Mouse (Mus musculus): ENCODE results near the gene Slc25a11. TPM values are rescaled to one million over a fixed set of nuclear protein-coding genes. Genes with fewer than 3 reads are reported as not detected.

The Slc25a11 gene
- total RNA-seq (2021): 100 to 1,000 TPM; 120 to 125 TPM
- long read RNA-seq, experiment 1, transcript Slc25a11-201 (8 exons, 1,711 nt): major isoform, 190 of 211 reads
- long read RNA-seq, experiment 1, partial matches to known transcripts: 12 of 211 reads
- long read RNA-seq, experiment 1, other reads (novel, unspliced or antisense): 9 of 211 reads
- long read RNA-seq, experiment 2, transcript Slc25a11-201 (8 exons, 1,711 nt): major isoform, 125 of 143 reads
- long read RNA-seq, experiment 2, partial matches to known transcripts: 3 of 143 reads
- long read RNA-seq, experiment 2, other reads (novel, unspliced or antisense): 15 of 143 reads

DNA sequence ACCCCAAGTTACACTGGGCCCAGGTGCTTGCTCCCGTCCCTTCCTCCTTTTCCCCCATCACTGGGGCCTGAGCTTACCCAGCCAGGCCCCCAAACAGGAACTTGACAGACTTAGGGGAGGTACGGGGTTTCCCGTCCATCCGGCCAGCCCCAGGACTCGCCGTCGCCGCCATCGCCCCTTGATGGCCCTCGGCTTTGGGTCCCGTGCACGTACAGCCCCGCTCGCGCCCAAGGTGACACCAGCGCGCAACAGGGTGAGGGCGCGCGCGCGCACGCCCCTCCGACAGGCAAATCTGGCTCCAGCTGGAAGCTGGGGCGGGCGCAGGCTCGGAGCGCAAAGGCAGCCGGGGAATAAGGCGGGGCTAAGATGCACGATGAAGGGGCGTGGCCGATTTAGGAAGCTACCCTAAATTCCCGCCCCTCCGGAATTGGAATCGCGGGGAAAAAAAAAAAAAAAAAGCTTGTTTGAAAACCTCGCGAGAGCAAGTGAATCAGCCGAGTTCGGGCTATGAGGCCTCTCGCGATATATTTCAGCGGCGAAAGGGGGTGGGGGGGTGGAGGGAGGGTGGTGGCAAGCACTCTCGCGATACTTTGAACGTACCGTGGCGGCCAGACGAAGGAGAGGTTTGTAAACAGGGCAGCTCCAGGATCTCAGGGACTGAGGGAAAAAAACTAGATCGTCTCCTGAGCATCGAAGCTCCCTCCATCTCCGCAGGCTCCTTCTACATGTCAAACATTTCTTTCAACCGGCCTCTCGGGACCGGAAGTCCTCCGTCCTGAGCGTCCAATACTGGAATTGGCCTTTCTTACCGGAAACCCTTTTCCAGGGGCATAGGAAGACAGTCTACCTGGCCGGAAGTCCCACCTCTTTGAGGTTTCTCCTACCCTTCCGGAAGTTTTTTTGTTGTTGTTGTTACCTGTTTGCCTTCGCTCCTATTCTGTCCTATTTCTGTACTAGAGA is at the start of gene Slc25a11, which contains the start of gene Rnf167:
Slc25a11 (minus strand) TSS at position 789 of the 960 bp plus-strand sequence.
Rnf167 (plus strand) TSS at position 545 of the 960 bp plus-strand sequence.
- DNase-seq (ENCODE audit: low spot score in 2 of 2): peak; percentile 97 to 99
- intact Hi-C loops (cut with DNase I): loop anchor here (10.0 kb wide), 1 partner anchor 212 kb away; the partner anchor contains the start of gene Arrb2

DNA sequence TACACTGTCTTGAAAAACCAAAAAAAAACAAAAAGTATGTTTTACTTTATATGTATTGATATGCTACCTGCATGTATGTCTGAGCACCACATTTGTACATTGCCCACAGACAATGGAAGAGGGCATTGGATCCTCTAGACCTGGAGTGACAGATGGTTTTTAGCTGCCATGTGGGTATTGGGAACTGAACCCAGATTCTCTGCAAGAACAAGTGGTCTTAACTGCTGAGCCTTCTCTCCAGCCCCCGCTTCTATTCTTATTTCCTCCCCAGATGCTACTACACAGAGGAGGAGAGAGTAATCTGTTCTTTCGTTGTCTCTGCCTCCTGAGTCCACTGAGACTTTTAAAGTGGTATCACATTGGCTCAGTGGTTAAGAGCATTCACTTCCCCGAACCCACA is 46.2 kb upstream of the Slc25a11 start:
- no peak for DNase-seq (ENCODE audit: low spot score in 2 of 2)

DNA sequence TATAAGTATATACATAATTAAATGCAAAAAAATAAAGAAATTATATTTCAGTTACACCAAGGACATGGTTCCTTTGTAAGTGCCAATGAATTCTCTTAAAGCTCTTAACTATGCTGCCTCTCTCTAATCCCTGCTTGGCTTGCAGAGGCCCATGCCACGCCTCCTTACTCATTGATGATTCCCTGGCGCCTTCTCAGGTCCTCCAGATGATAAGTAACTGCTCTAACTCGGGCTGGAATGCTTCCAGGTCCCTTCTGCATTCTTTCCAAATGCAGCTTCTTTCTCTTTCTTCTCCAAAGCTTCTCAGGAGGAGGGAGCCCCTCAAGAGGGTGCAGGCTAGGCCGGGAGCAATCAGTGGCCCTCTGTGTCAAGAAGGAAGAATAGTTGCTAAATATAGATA is 42.3 kb upstream of the Slc25a11 start:
- DNase-seq (ENCODE audit: low spot score in 2 of 2): no peak
- intact Hi-C loops (cut with DNase I): loop anchor here (5.0 kb wide), 1 partner anchor 43 kb away; no protein-coding TSS in a partner anchor

More for the DNA sequence above, 46.2 kb upstream of the Slc25a11 start:
- intact Hi-C loops (cut with DNase I): no loop called here

DNA sequence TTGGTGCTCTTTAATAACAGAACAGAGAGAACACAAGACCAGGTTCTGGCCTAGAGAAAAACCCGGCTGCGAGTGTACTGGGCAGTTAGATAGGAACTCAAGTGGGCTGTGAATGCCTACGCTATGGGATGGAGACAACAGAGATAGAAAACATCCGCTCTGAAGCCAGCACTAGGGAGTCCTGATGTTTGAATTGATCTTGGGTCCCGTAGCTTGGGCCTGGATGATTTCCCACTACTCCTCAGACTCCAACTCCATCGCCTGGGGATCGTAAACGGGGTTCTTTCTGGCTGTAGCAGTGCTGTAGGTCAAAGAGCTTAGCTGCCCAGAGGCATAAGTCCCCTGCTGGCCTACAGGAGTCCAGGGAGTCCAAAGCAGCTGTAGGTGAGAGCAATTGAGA is 41.1 kb upstream of the Slc25a11 start:
- DNase-seq (ENCODE audit: low spot score in 2 of 2): no peak
- intact Hi-C loops (cut with DNase I): loop anchor here (5.0 kb wide), 1 partner anchor 44 kb away; no protein-coding TSS in a partner anchor

DNA sequence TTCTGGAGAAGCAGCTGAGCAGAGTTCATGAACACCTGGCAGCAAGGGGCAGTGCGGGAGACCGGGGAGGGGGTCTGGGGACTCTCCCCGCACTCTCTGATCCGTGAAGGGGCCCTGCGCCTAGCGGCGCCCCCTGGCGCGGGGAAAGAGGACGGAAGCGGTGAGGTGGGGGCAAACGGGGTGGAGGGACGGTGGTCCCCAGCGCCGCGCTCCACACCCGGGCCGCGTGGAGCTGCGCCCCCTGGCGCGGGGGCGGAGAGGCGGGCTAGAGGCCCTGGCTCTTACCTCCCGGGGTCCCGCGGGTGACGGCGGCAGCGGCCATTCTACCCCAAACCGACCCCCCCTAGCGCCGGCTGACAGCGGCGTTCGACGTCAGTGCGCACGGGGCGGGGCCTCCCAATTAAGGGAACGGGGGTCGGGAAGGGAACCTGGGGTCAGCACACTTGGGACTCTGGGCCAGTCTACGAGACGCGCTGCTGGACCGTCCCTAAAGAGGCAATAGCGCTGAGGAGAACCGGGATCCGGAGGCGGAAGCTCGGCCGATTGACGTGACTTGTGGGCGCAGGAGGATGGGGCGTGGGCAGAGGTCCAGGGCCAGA is 40.4 kb upstream of the Slc25a11 start, which contains the start of gene Camta2:
Camta2 (minus strand) TSS at position 505 of the 599 bp plus-strand sequence.
- intact Hi-C loops (cut with DNase I): loop anchor here (5.0 kb wide), 1 partner anchor 45 kb away; no protein-coding TSS in a partner anchor
- peak; percentile 76 to 84 for DNase-seq (ENCODE audit: low spot score in 2 of 2)

DNA sequence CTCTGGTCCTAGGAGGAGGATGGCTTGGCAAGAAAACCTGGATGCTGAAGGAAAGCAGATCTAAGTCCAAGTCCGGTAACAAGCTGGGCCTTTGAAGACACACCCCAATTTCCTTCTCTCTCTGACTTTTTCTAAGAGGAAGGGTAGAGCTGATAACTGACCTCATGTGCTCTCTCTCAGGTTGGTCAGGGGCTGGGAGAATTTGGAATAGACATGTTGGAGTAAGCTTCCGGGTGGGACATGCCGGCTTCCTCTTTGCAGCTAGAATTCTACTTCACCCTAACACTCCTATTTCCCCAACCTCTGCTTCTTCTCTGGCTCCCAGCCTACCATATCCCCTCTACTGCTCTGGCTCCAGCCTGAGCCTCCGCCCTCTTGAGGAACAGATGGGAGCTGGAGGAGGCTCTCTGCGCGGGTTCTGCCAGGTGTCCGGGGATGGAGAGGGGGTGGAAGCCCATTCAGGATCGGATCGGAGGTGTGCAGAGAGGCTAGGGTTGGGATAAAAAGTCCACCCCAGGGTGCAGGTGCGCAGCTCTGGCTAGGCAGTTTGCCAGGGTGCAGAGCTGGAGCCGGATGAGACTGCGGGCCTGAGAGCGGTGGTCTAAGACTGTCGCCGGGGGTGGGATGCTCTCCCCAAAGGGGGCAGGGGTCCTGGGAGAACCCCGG is 39.8 kb upstream of the Slc25a11 start:
- intact Hi-C loops (cut with DNase I): loop anchor here (5.0 kb wide), 1 partner anchor 45 kb away; no protein-coding TSS in a partner anchor
- peak; percentile 61 to 65 for DNase-seq (ENCODE audit: low spot score in 2 of 2)

DNA sequence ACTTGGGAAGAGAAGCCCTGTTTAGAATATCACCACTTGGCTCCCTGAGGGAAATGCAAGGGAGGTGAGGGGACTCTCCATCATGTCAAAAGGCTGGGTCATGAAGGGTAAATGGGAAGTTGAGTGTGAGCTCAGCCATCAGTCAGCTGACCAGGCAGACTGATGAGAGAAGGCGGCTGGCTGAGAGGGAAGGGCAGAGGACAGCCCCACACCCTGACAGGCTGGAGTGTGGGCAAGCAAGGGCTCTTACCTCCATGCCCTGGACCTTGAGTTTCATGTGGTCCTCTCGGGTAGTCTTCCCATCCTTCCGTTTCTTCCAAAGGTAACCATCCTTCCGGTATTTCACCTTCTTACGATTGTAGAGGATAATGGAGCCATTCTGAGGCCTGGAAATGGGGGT is 36.4 kb upstream of the Slc25a11 start:
- intact Hi-C loops (cut with DNase I): loop anchor here (5.0 kb wide), 1 partner anchor 74 kb away; no protein-coding TSS in a partner anchor
- DNase-seq (ENCODE audit: low spot score in 2 of 2): no peak

DNA sequence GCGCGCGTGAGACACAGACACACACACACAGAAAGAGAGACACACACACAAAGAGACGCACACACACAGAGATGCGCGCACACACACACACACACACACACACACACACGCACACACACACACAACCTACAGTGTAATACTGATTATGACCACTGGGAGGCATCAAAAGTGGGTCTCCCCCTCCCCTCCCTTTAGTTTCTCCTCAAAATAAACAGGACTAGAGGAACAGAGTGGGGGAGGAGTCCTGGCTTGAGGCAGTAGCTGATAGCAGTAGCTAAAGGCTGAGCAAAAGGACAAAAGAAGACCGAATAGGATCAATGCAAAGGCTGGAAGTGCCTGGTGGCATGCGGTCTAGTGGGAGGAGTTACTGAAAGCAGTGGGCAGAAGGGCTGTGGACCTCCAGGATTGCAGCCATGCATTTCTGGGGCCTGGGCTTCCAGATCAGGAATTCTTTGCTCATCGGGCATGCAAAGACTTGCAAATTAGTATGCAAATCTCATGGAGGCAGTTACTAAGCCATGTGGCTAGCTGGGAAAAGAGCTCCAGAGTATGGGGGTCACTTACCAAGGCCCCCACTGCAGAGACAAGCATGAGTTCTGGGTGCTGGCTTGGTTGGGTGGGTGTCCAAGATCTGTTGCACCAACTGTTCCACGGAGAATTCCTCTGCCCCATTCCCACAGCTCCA is 34.8 kb upstream of the Slc25a11 start:
- intact Hi-C loops (cut with DNase I): loop anchor here (5.0 kb wide), 1 partner anchor 75 kb away; no protein-coding TSS in a partner anchor
- DNase-seq (ENCODE audit: low spot score in 2 of 2): peak; percentile 64 to 93

DNA sequence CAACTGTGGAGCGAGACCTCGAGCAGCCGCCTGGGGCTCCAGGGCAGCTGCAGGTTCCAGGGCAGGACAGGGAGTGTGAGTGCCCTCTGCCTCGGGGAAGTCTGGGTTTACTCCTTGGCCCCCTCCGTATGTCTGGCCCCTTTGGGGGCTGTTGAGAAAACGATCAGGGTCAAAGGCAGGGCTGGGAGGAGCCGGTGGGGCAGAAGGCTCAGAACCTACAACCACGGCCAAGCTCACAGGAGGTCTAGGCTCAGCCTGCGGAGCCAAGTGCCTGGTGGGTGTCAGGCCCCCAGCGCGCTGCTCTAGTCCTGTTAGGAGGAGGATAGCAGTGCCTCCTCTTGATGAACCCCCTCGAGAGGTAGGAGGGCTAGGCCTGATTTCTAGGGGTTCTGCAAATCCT is 33.9 kb upstream of the Slc25a11 start:
- intact Hi-C loops (cut with DNase I): loop anchor here (5.0 kb wide), 1 partner anchor 76 kb away; no protein-coding TSS in a partner anchor
- DNase-seq (ENCODE audit: low spot score in 2 of 2): no peak

DNA sequence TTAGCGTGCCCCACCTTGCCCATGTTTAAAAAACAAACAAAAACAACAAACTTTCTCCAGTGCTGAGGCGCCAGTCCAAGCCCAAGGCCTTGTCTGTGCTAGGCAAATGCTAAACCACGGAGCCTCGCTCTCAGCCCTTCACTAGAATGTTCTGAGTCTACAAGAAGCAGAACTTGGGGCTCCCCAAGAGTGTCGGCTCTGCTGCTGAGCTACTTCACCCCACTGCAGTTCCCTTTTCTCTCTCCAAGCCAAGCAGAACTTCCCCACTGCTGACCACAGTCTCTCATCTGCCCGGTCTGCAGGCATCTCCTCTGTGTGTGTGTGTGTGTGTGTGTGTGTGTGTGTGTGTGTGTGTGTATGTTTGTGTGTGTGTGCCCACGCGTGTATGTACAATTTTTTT is 32.6 kb upstream of the Slc25a11 start:
- DNase-seq (ENCODE audit: low spot score in 2 of 2): peak; percentile 31 to 44
- intact Hi-C loops (cut with DNase I): loop anchor here (5.0 kb wide), 1 partner anchor 77 kb away; no protein-coding TSS in a partner anchor

DNA sequence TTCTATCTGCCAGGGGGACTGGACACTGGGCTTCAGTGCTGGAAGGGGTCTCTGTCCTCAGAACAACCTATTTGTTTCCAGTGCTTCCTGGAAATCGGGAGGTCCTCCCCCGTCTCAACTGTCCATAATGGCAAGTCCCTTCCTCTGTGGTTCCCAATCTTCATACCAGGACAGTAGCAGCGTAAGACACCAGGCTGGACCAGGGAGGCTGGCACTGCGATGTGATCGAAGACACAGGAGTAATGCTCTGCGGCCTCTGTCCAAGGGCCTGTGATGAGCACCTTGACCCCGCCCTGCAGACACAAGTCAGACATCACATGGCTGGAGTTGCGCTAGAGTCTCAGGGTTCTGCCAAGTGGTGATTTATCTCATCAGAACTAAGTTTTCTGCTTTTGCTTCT is 32.1 kb upstream of the Slc25a11 start:
- DNase-seq (ENCODE audit: low spot score in 2 of 2): no peak
- intact Hi-C loops (cut with DNase I): no loop called here

DNA sequence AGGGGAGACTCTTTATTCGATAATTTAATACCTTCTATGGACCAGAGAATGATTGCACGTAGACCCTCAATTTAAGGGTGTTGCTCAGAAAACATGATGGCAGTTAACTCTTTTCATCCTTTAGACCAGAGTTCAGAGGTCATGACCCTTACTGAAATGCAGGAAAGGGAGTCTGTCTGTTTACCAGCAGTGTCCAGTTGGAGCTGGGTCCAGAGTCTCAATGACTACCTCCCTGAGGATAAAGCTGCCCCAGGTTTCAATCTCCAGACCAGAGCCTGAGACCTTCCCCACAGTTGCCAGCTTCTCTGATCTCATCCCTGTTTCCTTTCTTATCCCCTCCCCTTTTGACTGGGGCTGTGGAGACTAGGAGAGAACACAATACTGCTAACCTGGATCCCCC is 31.3 kb upstream of the Slc25a11 start:
- intact Hi-C loops (cut with DNase I): no loop called here
- no peak for DNase-seq (ENCODE audit: low spot score in 2 of 2)

DNA sequence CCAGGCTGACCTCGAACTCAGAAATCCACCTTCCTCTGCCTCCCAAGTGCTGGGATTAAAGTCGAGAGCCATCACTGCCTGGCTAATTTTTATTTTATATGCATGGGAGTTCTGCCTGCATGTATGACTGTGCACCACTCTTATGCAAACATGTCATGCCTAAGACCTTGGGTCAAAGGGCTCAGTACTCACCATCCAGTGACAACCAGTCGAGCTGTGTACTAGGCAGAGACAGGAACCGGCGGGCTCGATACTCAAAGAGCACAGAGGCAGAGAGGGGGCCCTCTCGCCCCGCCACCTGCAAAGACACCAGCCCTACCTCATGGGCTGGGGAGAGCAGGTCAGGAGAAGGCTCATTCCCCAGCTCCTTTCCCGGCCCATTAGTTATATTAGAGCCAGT is 30.8 kb upstream of the Slc25a11 start:
- no peak for DNase-seq (ENCODE audit: low spot score in 2 of 2)

DNA sequence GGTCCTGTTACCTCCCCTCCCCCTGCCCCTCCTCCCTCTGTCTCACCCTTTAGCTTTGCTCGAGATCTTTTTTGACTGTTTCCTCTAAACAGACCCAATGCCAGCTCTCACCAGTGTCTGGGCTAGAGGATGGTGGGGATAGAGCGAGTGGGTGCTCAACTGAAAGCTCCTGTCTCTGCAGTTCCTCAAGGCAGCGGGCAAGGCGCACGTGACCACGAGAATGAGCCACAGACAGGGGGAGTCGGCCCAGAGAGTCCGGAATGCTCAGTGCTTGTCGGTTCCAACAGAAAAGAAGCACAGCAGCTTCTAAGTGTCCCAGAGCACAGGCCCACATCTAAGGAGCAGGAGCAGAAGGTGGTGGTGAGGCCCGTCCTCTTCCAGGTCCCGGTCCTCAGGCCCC is 27.2 kb upstream of the Slc25a11 start:
- peak in 1 of 2 experiments; percentile 35 for DNase-seq (ENCODE audit: low spot score in 2 of 2)
- intact Hi-C loops (cut with DNase I): no loop called here

More for the DNA sequence above, 30.8 kb upstream of the Slc25a11 start:
- intact Hi-C loops (cut with DNase I): no loop called here

DNA sequence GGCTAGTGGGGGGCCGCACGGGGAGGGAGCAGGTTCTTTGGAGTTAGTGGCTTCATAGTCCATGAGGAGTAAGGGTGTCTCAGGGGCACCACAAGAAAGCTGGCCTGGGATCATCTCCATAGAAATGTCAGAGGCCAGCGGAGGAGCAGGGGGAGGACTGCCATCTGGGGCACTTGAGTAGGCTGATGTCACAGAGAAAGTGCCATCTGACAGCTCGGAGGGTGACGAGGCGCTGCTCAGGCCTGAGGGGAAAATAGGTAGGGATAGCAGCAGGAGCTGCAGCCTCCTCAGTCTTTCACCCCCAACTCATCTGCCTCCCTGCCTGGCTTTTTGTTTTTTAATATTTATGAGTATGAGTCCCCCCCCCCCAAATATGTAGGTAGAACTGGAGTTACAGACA is 26.7 kb upstream of the Slc25a11 start:
- intact Hi-C loops (cut with DNase I): no loop called here
- DNase-seq (ENCODE audit: low spot score in 2 of 2): no peak

DNA sequence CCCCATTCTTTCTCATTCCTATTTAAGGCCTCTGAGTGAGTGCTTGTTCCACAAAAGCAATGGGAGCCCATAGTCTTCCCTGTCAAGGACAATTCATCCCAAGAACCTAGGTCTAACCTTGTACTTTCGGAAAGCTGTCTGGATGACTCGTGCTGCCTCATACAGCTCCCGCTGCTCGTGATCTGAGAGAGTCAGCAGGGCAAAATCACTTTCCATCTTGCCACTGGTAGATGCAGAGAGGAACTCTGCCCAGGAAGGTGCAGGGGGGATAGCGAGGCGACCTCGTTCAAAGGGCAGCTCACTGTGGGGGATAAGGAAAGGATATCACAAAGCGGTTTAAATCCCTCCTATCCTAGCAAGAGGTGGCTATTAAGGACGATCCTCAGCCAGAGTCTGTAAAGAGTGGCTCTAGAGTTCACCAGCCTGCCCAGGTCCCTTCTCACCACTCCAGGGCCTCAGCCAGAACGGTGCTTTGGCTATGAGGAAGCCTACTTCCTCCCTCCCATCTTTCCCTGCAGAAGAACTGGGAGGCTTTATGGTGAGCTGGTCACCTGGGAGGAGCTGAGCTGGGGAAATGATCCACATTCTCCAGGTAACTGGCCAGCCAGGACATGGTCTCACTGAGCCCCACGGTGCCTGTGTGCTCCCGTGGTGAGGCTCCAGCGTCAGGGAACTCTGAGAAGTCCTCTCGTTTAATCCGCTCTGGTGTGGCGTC is 24.2 kb upstream of the Slc25a11 start:
- intact Hi-C loops (cut with DNase I): no loop called here
- no peak for DNase-seq (ENCODE audit: low spot score in 2 of 2)

DNA sequence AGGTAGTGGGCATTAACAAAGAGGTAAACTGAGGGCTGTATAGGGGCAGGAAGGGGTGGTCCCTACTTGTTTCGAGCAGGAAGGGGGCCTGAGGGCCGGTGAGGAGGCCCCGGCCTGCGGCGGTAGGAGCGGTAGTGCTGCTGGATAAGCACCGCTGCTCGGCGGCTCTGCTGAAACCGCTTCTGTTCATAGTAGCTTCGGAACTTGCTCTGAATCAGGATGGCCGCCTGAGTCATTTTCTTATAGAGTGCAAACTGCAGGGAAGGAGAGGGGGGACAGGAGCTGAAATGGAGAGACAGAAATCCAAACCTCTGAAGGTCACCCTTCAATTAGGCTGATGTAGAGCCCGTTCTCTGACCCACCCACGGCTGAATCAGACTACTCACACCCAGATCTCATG is 23.2 kb upstream of the Slc25a11 start:
- no peak for DNase-seq (ENCODE audit: low spot score in 2 of 2)

More for the DNA sequence above, 23.2 kb upstream of the Slc25a11 start:
- intact Hi-C loops (cut with DNase I): no loop called here

Measured in left cerebral cortex, postnatal 14 days (tissue).